Mouse (Mus musculus) heart, adult 9 months (tissue): ENCODE measurements at regions not wholly inside any gene's neighbourhood (a gene's known extent, or its start where the extent isn't known, plus 50 kb on each side); places are given as distances from the start of the nearest gene placed in this dataset.

ENCODE experiments used
- DNase-seq, 2 experiments: peaks; one replicate each; pipeline ENCODE4 v3.0.0; 2022; ENCODE audit warnings: low spot score in 2 of 2

GRCm38 (mm10) chr6:36645415-36645814 is 164.6 kb downstream of the Ptn start:
- DNase-seq: no peak

DNA sequence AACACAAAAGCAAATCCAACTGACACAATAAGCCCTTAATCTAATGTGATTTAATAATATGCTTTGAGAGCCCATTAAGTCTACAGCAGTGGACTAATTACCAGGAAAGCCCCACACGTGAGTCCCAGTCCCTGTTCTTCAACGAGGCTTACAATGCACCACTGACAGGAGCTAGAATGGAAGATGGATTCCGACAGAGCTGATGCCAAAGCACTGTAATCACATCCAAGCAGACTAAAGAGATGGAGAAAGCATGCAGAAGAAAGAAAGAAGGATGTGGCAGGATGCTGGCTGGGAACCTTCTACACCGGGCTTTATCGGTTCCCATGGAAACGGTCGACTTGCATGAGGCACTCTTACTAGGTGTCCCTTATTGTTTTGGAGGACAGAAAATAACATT is 165.1 kb downstream of the Ptn start:
- DNase-seq: no peak

DNA sequence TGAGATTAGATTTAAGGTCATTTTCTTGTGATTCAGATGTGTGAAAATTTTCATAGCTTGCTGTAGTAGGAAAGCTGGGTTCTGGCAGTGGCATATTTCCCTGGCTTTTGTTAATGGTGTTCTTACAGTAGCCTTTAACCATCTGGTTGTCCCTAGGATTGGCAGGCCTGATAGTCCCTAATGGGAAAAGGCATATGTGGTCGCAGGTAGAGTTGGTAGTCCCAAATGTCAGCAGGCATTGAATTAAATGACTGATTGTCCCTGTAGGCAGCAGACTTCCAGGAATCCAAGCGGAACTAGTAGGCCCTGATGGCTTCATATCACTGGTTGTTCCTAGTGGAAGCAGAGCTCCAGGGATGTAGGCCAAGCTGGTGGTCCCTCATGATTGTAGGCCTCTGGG is 173.0 kb downstream of the Ptn start:
- DNase-seq: no peak

GRCm38 (mm10) chr6:36627648-36628047 is 182.4 kb downstream of the Ptn start:
- DNase-seq: no peak

DNA sequence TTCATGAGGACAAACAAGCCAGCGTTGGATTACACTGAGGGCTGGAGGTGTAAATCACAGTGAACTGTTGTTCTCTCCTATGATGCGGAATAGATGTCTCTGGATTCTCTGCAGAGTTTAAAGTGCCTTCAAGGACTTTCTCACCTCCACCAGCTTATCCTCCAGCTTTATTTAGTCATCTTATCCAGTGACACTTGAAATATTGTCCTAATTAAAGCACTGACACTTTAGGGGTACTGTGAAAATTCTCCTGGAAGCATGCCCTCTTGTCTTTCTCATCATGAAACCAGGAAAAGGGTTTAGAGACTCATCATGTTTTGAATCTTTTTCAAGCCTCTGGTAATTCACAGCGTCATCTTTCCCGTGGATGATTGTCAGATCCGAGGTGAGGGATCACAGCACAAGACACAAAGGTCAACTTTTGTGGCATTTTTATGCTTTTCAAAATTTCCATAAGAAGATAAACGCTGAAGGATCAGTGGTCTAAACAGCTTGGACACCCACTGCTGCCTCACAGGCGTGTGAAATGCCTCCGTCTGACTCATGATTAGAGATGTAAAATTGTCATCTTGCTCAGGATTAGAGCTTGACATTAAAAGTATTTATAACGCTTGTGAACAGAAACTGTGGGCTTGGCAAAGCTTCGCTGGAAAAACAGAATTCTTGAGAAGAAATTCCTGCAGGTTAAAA is 201.6 kb downstream of the Ptn start:
- DNase-seq: peak; percentile 6 to 13

DNA sequence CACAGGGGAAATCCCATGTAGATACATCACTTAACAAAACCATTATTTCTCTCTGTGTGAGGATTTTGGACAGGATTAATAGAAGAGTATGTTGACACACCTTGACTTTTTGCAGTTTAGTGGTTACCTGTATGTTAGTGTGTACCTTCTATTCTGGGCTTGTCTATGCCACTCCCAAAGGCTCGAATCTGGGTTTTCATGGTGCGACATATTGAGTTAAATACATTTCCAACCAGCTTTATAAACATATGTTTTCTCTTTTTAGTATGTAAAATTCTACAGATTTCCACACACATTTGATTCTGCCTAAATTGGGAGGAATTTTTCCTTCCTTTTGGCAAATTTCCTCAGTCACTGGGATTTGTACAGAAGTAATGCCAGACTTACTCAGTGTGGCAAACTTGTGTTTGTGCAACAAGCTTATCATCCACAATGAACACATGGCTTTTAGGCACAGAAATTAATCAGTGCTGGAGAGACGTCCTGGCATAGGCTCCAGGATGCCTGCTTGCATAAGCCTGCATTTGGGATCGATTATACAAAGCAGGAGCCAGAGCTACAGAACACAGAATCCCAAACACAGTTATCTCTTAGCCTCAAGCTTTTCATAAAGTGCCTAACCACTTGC is 204.3 kb downstream of the Ptn start:
- DNase-seq: no peak

GRCm38 (mm10) chr6:36604802-36605201 is 205.2 kb downstream of the Ptn start:
- no peak for DNase-seq

- peak; percentile 17 to 42 for DNase-seq
These were observed 208.7 kb downstream of the Chrm2 start for GRCm38 (mm10) chr6:36596574-36596973.

DNA sequence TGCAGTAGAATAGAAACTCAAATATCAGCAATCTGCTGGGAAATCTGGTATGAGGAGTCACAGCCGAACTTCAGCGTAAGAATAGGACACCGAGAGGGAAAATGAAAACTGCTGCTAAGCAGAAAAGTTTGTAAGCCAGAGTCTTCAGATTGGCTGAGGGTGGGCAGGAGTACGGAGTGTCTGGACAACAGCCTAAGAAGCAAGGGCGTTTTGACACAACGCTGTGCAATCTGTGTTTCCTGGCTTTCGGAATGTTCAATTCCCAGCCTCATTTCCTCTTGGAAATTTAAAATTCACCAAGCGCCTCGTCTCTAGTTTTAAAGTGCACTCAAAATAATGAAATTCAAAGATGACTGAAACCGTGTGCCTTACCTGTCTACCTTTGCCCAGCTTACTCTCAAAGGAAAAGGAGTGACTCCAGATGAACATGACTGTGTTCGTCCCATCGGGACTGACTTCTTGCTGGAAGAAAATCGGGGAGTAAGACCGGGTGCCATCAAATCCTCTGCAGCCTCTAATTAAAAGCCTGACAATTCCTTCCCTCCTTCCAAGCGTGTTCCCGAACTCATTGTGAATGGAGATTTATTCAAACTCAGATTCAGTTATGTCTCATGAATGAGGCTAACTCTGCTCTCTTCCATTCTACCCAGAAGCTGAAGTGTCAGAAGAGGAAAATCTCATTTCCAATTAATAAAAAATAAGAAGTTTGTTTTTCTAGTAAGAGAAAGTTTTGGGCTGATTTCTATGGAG is 203.2 kb downstream of the Chrm2 start:
- no peak for DNase-seq

GRCm38 (mm10) chr6:36581043-36581442 is 193.2 kb downstream of the Chrm2 start:
- no peak for DNase-seq
